In the genomic region with DNA sequence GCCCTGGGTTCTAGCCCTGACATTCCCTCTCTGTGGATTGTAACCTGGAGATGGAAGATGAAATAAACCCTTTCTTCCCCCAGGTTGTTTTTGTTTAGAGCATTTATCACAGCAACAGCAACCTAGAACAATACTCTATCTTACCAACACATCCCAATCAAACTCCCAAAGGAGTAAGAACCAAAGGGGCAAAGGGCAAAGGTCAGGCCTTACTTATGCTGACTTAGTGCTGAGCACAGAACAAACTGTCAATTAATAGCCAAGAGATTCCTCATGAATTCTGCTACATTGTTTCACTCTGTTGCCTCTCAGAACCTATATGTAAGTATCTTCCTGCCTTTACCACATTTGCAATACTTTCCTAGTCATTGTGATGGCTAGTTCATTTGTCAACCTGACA, we compare ENCODE assay signal across 22 mouse cellular contexts.
"Had no signal": no experiment of that assay in that cellular context is flagged by ENCODE, and none has a peak within 500 bp of the region (broad histone marks: within the 10 kb centered on the region; RNA-seq: fewer than 3 reads in every experiment).

No protein-coding gene starts in this region.

- H3K4me3 ChIP-seq: intestine, embryonic 15.5 days; limb, embryonic 12.5 days; limb, embryonic 15.5 days; megakaryocyte, embryonic 14.5 days; midbrain, embryonic 12.5 days; midbrain, embryonic 15.5 days; neural tube, embryonic 12.5 days; neural tube, embryonic 15.5 days; stomach, embryonic 15.5 days had no signal

- DNase-seq: left cerebral cortex, postnatal 4 days; liver, postnatal 0 days; lung, embryonic 14.5 days; retina, postnatal 1 day; right cerebral cortex, postnatal 25 days; spleen, adult 18-20 months; thymus, adult 18-20 months; thymus, postnatal 14 days had no signal

- H3K4me2 ChIP-seq: intestine, embryonic 15.5 days; limb, embryonic 12.5 days; limb, embryonic 15.5 days; liver, embryonic 11.5 days; lung, embryonic 14.5 days; midbrain, embryonic 12.5 days; midbrain, embryonic 15.5 days; neural tube, embryonic 12.5 days; neural tube, embryonic 15.5 days; stomach, embryonic 15.5 days had no signal

- H3K36me3 ChIP-seq: intestine, embryonic 15.5 days; midbrain, embryonic 12.5 days; midbrain, embryonic 15.5 days; neural tube, embryonic 12.5 days; stomach, embryonic 15.5 days had no signal

- ATAC-seq: hindbrain, embryonic 16.5 days; intestine, embryonic 15.5 days; liver, postnatal 0 days; lung, postnatal 0 days; midbrain, embryonic 15.5 days had no signal

- H3K27ac ChIP-seq: intestine, embryonic 15.5 days; limb, embryonic 12.5 days; limb, embryonic 15.5 days; liver, embryonic 14.5 days; macrophage; midbrain, embryonic 12.5 days; midbrain, embryonic 15.5 days; neural tube, embryonic 12.5 days; neural tube, embryonic 15.5 days; stomach, embryonic 15.5 days had no signal

- H3K9ac ChIP-seq: intestine, embryonic 15.5 days; limb, embryonic 12.5 days; limb, embryonic 15.5 days; liver, embryonic 14.5 days; liver, postnatal 0 days; lung, embryonic 14.5 days; midbrain, embryonic 12.5 days; midbrain, embryonic 15.5 days; neural tube, embryonic 12.5 days; neural tube, embryonic 15.5 days; stomach, embryonic 15.5 days had no signal

- H3K27me3 ChIP-seq: intestine, embryonic 15.5 days; limb, embryonic 12.5 days; limb, embryonic 15.5 days; midbrain, embryonic 12.5 days; midbrain, embryonic 15.5 days; neural tube, embryonic 12.5 days; neural tube, embryonic 15.5 days; stomach, embryonic 15.5 days had no signal

- H3K9me3 ChIP-seq: intestine, embryonic 15.5 days; limb, embryonic 12.5 days; limb, embryonic 15.5 days; megakaryocyte, embryonic 14.5 days; midbrain, embryonic 12.5 days; midbrain, embryonic 15.5 days; neural tube, embryonic 12.5 days; neural tube, embryonic 15.5 days; stomach, embryonic 15.5 days had no signal

- H3K4me1 ChIP-seq: intestine, embryonic 15.5 days; limb, embryonic 12.5 days; megakaryocyte, embryonic 14.5 days; midbrain, embryonic 12.5 days; midbrain, embryonic 15.5 days; neural tube, embryonic 12.5 days; neural tube, embryonic 15.5 days had no signal
